Mouse (Mus musculus) hindbrain, embryonic 10.5 days (tissue): ENCODE data around the gene Lrrfip1. TPM values are rescaled to one million over a fixed set of nuclear protein-coding genes. Genes with fewer than 3 reads are reported as not detected.

Experiments used
- DNase-seq: peaks from one replicate; pipeline ENCODE4 v3.0.0-alpha.2; 2017; ENCODE audit warnings: low spot score
- H3K27ac ChIP-seq: fragments of 300-500 bp; sonication (generic); 2 replicates; pipeline ENCODE4 v1.5.1; 2016; ENCODE audit warnings: mild to moderate bottlenecking, moderate library complexity
- H3K27me3 ChIP-seq: fragments of 300-500 bp; sonication (generic); 2 replicates; pipeline ENCODE4 v1.6.1; 2016; ENCODE audit warnings: mild to moderate bottlenecking; ENCODE audit not compliant: poor library complexity, insufficient read depth, severe bottlenecking
- H3K36me3 ChIP-seq: fragments of 300-500 bp; sonication (generic); 2 replicates; pipeline ENCODE4 v1.6.1; 2016; ENCODE audit warnings: mild to moderate bottlenecking, moderate library complexity
- H3K4me1 ChIP-seq: fragments of 300-500 bp; sonication (generic); replicated peaks from 2 replicates; pipeline ENCODE4 v1.6.1; 2016; ENCODE audit warnings: mild to moderate bottlenecking
- H3K4me3 ChIP-seq: fragments of 300-500 bp; sonication (generic); 2 replicates; pipeline ENCODE4 v1.5.1; 2016; ENCODE audit warnings: mild to moderate bottlenecking, moderate library complexity
- H3K9me3 ChIP-seq: fragments of 300-500 bp; sonication (generic); 2 replicates; pipeline ENCODE4 v1.6.1; 2016; ENCODE audit warnings: mild to moderate bottlenecking, moderate library complexity
- WGBS: fragments of 180-500 bp; shearing (Covaris S2); methylation state at CpG from one replicate; pipeline ENCODE4 v1.1.7; 2016; 5-methylcytosine and 5-hydroxymethylcytosine counted together
- polyA plus RNA-seq: library from polyadenylated mRNA; unstranded; fragments of >200 nt; fragmentation: Nextera tagmentation; extraction: Ambion mirVana; gene quantifications from 2 replicates; pipeline ENCODE4 v1.2.1, GENCODE M21; 2016

Lrrfip1 gene
- polyA plus RNA-seq, 1 experiment from 2014 or later = 18.3 TPM

DNA sequence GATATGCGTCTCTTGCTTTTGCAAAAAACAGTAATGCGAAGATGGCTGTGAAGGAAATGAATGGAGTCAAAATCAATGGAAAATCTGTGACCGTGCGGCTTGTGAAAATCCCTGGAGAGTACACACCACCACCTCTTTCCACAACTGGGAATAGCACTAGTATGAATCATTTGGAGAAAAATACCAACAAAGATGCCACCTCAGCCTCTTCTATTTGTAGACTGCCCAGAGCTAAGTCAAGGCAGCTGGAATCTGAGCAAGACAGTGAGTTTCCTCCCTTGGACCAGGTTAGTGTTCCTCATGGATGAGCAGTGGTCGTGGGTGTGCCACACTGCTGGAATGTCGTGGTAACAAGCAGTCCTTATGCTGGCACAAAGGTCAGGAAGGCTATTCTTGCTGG lies 168.3 kb downstream of the Lrrfip1 start:
- 79% methylated on average over 6 of the region's 6 CpGs for WGBS
- no peaks in the 10 kb centered on the region for H3K27me3 ChIP-seq
- no peak overlapping the region for H3K27ac ChIP-seq
- no peaks in the 10 kb centered on the region for H3K4me1 ChIP-seq
- no peak overlapping the region for H3K4me3 ChIP-seq
- no peak for DNase-seq
- H3K9me3 ChIP-seq = no peaks in the 10 kb centered on the region
- H3K36me3 ChIP-seq = no peaks in the 10 kb centered on the region

DNA sequence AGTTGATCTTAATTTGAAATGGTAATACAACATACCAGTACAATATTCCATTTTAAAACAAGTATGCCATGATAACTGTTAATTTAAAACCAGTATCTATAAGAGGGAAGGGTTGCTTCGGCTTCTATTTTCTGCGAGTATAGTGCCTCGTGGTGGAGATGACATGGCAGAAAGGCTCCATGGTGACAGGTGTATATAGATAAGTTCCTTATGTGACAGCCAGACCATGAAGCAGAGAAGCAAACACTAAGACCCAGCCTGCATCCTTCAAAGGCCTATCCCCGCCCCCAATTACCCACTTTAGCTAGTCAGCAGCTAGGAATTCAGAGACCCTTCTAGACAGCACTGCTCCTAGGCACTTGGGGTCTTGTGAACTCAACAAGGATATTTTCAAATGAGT lies 170.6 kb downstream of the Lrrfip1 start:
- H3K9me3 ChIP-seq = peaks cover 3% of the 10 kb centered on the region; the same call in 1 of the 2 replicates
- no peaks in the 10 kb centered on the region for H3K4me1 ChIP-seq
- no peak overlapping the region for H3K27ac ChIP-seq
- DNase-seq = no peak
- 86% methylated on average over 4 of the region's 4 CpGs for WGBS
- H3K36me3 ChIP-seq = no peaks in the 10 kb centered on the region
- H3K27me3 ChIP-seq = no peaks in the 10 kb centered on the region
- H3K4me3 ChIP-seq = no peak overlapping the region

DNA sequence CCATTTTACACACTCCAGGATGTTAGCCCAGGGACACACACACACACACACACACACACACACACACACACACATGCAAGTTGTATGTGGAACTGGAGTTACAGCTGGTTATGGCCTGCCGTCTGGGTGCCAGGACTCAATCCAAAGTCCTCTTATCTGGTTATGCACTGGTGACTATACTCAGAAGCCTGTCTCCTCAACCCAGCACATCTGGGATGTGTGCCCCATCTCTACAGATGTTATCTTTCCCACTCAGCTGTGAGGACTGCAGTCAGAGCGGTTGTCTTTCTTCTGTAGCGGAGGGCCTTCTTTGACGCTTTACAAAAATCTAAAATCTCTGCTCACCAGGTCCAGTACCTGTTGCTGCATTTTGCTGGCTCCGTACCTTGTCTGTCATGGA lies 176.3 kb downstream of the Lrrfip1 start:
- no peak for DNase-seq
- 95% methylated on average over 5 of the region's 5 CpGs for WGBS
- Histone ChIP-seq H3K27me3 (peaks cover 19% of the 10 kb centered on the region), H3K9me3 (peaks cover 3% of the 10 kb centered on the region; the same call in 1 of the 2 replicates), H3K4me1 (peaks cover 4% of the 10 kb centered on the region), H3K4me3 (no peak overlapping the region), H3K36me3 (no peaks in the 10 kb centered on the region), H3K27ac (no peak overlapping the region)

DNA sequence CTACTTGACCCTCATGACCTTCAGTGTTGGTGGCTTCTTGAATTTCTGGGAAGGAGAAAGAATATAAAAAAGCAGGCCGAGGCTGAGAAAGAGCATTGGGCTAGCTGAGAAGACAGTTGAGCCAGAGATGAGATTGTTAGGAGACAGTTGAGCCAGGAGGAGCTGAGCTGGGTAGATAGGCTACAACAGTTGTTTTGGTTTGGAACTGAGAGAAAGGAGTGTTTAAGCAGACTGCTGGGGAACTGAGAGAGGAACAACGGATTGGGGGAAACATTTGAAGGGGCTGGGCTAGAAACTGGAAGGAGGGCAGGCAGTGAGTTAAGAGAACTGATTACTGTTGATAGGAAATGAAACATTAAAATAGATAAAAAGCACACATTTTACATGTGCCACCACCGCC lies 177.5 kb downstream of the Lrrfip1 start:
- DNase-seq = no peak
- WGBS = 58% methylated on average over 3 of the region's 3 CpGs
- Histone ChIP-seq H3K4me3 (no peak overlapping the region), H3K36me3 (no peaks in the 10 kb centered on the region), H3K9me3 (peaks cover 3% of the 10 kb centered on the region; the same call in 1 of the 2 replicates), H3K4me1 (peaks cover 15% of the 10 kb centered on the region), H3K27me3 (peaks cover 31% of the 10 kb centered on the region), H3K27ac (no peak overlapping the region)

DNA sequence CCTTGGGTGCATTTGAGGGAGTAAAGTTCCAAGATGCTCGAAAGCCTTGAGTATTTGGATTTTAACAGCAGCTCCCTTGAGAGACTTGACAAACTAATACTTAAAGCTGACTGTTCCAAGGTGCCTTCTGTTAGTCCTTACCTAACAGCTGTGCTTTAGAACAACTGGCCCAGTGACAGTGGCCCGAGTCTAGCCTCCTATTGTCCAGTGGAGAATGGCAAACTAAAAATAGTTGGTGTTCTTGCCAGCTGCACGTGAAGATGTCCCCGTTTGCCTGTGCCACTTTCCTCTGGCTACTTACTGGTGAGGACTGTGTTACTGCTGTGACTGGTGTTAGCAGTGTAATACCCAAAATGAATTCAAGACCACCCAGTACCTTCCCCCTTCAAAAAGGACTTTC lies 178.3 kb downstream of the Lrrfip1 start:
- H3K27me3 ChIP-seq = peaks cover 39% of the 10 kb centered on the region
- DNase-seq = no peak
- peaks cover 3% of the 10 kb centered on the region; the same call in 1 of the 2 replicates for H3K9me3 ChIP-seq
- H3K27ac ChIP-seq = no peak overlapping the region
- H3K4me1 ChIP-seq = peaks cover 23% of the 10 kb centered on the region
- no peak overlapping the region for H3K4me3 ChIP-seq
- WGBS = 86% methylated on average over 4 of the region's 4 CpGs
- no peaks in the 10 kb centered on the region for H3K36me3 ChIP-seq

Other genes with a start within 250 kb of the Lrrfip1 start
- 4.1 and 4.7 TPM in 2 replicates for gene Col6a3, start 154.8 kb upstream of the Lrrfip1 start, polyA plus RNA-seq
- 0.14 and 0.32 TPM in 2 replicates for gene Mlph, start 83.7 kb upstream of the Lrrfip1 start, polyA plus RNA-seq
- gene Prlh, start 45.6 kb upstream of the Lrrfip1 start, polyA plus RNA-seq = not detected in 2 replicates
- 0.25 and 0.35 TPM in 2 replicates for gene Rab17, start 29.1 kb upstream of the Lrrfip1 start, polyA plus RNA-seq
- 0.57 and 0.58 TPM in 2 replicates for gene Rbm44, start 146.4 kb downstream of the Lrrfip1 start, polyA plus RNA-seq
- gene Ramp1, start 181.1 kb downstream of the Lrrfip1 start, polyA plus RNA-seq = 0.51 and 0.81 TPM in 2 replicates